Mouse (Mus musculus) fibroblast of lung, adult 2 months (primary cell): ENCODE measurements around the gene Fsip1.
"Not testable (repeated sequence)": the region's sequence is repeated elsewhere in the genome, so short reads cannot be mapped to it uniquely, and the experiment has no call there.

ENCODE experiments used
- DNase-seq: peaks from one replicate; pipeline ENCODE4 v3.0.0-alpha.2; 2011; ENCODE audit warnings: low read depth

Gene Fsip1

DNA sequence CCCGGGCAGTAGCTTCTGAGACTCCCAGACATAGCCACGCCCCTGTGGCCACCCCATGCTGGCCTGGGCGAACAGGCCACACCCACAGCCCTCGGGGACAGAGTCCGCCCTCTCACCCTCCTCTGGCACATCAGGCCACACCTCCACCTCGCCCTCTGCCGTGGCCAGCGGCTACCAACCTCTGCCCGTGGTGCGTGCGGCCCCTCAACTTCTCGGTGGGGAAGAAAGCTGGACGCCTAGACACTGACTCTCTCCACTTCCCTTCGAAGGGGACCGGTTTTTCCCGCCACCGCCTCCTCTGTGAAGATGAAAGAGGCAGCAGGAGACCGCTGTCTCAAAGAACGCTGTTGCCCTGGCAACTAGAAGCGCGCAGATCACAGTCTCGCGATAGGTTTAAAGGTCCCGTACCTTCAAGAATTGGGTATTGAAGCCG, at the start of gene Fsip1:
Gene Fsip1, minus strand, starts transcription at position 346 of the 433 bp plus-strand sequence.
- DNase-seq: peak; percentile 62

DNA sequence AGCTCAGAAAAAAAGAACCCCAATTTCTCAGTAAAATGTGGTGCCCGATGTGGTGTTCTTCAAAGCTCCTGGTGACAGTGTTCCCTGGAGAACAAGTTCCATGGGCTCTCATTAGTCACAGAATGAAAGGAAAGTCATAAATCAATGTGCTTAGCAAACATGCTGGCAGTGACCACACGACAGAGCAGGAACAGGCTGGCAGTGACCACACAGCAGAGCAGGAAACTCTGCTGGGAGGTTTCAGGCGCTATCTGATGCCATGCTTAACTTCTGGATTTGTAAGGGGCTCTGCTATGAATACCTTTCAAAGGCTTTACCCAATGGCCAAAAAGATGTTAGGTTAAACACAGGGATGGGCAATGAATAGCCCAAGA, 49.7 kb upstream of the Fsip1 start:
- no peak for DNase-seq

DNA sequence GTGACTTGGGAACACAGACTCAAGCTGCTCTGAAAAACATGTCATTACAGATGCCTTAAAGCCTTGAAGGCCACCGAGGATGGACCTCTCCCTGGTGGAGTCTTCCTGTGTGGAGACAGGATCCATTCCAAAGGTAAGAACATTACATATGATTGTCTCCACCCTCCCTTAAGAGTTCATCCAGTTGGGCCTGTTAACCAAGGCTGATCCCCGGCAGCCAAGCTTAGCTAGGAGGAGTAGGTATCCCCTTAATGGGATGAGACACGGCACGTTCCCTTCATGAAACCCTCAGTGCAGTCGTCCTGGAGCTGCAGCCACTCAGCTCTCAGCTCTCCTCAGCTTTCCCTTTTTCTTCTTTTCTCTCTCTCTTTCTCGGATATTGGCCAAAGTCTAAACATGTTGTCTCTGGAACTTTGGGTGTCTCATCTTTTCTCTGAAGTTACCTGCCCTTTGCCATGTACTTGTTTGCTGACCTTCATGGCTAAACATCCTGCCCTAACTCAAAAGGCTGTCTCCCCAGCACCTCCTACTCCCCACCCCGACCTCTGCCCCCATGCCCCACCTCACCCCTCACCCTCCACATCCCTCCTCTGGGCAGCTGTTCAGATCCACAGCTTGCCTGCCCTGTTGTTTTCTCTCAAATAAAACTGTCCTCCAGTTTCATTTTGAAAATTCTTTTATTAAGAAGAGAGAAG, 49.2 kb upstream of the Fsip1 start:
- DNase-seq: no peak

DNA sequence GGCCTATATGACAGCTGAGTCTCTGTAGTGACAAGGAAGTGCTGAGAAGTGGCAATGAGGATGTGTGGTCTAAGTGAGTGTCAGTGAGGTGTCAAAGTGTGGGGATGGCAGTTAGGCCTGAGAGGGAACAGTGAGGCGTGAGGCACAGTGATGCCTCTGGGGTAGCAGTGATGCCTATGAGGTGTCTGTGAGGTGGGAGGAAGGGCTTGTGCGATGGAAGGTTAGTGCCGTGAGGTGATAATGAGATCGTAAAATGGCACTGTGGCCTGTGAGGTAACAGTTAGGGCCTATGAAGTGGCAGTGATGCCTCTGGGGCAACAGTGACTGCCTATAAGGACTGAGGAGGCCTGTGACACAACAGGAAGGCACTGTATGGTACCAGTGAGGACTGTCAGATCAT, 46.7 kb upstream of the Fsip1 start:
- DNase-seq: no peak

DNA sequence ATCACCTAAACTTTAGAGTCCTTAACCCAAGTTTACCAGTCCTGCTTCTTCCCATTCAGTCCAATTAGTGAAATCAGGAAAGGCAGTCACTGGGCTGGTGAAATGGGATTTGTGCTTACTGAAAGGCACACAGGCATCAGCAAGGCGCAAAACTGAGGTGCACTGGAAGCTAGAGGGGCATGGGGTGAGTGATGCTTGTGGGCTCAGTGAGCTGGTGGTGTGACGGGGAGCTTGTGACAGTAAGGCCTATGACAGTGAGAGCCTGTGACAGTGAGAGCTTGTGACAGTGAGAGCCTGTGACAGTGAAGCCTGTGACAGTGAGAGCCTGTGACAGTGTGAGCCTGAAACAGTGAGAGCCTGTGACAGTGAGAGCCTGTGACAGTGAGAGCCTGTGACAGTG, 44.9 kb upstream of the Fsip1 start:
- no peak for DNase-seq

DNA sequence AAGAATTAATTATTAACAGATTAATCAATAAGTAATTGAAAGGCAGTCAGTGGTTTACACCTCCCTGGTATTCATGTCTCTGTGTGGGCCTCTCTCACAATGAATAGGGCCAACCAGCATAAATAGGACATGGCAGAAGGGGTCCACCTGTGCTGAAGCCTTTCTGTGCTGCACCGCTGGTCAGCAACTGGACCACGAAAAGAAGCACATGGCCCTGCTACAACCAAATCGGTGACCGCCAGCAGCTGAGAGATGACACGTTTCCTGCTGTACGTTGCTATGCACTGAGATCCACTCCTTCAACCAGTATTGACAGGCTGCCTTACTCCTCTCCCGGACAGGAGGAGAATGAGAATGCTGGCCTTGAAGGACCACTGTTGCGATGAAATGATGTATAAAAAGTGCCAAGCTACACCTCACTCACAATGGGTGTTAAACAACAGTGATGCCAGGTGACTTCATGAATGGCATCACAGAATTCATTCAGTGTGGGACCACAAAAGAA, 44.3 kb upstream of the Fsip1 start:
- DNase-seq: no peak

DNA sequence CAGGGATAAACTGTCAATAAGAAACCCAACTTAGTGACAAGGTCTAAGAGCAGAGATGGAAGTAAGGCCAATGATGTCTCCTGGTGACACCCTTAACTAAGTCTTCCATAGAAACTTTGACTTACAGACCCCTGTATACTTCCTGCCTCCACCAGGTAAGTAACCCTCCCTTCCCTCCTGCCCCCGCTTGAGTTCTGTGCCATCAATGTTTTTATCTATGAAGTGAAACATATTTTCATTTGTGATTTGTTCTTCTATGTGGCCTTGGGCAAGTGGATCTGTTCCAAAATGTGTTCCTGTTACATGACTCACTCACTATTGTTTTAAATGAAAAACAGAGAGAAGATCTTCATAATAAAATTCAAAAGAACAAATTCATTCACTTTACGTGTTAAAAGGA, 43.2 kb upstream of the Fsip1 start:
- DNase-seq: no peak

DNA sequence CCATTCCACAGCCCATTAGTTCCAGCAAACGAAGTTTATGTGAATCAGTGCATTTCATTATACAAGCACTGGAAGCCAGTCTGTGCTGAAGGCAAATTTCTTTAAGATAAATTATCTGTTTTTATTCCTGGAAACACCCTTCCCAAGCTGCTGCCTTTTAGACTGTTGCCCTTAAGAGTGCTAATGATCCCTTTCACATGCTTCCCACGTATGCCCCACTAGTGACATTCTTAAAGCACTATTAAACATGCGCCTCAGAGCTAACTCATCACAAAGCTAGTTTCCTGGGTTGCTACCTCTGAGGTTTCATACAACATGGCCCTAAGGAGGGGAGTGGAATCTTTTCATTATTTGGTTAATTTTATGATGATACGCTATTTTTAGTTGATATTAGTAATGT, 41.8 kb upstream of the Fsip1 start:
- DNase-seq: no peak

DNA sequence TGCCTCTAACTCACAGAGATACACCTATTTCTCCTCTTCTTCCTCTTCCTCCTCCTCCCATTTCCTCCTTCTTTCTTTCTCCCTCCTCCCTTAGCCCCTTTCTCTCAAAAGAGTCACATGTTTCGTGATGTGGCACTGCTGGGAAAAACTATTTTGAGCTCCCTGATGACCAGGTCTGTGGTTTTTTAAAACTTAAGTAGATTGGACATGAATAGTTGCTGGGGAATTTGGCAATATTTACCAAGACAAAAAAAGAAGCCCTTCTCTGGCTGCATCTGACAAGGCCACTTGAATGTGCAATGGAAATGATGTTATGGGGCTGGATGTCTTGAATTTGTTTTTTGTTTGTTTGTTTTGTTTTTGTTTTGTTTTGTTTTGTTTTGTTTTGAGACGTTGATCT, 41.2 kb upstream of the Fsip1 start:
- DNase-seq: peak; percentile 71

DNA sequence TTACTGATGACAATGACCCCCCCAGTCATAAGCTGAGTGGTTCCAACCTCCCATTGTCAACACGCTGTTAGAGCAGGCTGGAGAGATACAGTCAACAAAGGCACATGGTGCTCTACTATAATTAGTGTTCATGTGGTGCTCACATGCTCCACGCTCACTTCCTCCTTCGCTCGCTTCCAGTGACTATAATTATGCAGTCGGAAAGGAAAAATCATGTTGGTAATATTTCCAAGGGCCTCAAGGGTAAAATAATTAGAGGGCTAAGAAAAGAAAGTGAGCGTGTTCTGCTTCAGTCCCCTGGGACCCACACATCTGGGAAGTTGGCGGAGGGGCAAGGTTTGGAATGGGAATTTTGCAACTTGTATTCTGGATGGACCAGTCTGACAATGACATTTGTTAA, 38.7 kb upstream of the Fsip1 start:
- DNase-seq: no peak

DNA sequence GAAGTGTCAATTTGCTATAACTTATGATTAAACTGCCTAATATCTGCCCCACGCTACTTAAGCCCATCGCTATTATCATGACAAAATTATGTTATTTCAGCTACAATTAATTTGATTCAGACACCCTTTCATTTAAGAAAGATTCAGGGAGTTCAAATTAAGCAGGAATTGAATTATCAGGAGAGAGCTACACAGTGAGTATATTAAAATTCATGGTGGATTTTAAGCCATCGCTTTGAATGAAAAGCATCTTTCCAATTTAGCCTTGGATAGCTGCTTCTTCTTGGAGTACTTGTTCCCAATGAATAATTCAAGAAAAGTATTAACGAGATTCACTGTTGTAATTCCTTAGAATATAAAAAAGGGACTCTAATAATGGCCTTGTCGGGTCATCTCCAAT, 36.8 kb upstream of the Fsip1 start:
- no peak for DNase-seq

DNA sequence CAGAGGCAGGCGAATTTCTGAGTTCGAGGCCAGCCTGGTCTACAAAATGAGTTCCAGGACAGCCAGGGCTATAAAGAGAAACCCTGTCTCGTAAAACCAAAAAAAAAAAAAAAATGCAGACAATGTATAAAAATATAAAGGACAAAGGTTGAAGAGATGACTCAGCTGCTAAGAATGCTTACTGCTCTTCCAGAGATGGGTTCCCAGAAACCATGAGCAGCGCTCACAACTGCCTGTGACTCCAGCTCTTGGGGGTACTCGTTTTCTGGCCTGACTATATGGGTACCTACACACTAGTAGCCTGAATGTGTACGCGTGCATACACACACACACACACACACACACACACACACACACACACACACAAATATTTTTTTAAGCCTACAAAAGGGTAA, 32.3 kb upstream of the Fsip1 start:
- not testable (repeated sequence) for DNase-seq

DNA sequence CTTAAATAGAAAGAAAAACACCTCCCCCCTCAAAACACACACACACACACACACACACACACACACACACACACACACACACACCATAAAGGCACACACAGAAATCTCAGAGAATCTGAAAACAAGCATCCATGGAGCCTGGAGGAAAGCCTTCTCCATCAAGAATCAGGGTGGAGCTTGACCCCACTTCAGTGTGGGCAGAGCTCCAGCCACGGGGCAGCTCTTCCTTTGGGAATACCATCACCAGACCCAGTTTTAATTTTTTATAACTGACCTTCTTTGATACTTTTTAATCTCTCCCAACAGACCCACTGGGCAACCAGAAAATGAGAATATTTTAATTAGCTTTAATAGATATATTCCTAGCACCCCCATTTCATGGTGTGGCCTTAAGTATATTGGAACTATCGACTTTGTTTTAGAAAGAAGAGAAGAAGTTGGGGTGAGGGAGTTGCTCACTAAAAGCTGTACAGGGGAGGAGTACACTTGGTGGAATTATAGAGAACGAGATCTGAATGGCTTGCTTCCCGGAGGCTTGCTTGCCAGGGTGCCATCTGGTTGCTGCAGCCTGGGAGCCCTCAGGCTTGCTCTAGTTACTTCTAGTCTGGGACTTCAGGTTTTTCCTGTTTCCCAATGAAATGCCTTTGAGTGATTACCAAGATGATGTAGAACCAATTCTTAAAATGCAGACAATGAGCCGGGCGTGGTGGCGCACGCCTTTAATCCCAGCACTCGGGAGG, 31.7 kb upstream of the Fsip1 start:
- no peak for DNase-seq

DNA sequence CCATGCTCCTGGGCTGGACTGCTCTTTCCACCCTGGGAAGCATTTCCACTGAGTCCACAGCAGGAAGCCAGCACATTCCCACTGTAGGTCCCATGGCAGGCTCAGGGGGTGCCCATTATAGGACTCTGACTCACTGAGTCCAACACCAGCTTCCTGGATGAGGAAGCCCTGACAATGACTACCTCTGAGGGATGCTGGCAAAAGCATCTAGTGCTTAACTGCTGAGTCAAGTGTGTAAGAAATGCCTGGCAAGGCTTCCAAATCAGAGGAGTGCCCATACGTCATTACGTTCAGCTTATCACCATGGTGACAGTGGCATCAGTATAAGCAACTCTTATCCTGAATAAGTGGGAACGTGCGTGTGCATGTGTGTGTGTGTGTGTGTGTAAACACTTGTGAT, 30.9 kb upstream of the Fsip1 start:
- DNase-seq: peak; percentile 67

DNA sequence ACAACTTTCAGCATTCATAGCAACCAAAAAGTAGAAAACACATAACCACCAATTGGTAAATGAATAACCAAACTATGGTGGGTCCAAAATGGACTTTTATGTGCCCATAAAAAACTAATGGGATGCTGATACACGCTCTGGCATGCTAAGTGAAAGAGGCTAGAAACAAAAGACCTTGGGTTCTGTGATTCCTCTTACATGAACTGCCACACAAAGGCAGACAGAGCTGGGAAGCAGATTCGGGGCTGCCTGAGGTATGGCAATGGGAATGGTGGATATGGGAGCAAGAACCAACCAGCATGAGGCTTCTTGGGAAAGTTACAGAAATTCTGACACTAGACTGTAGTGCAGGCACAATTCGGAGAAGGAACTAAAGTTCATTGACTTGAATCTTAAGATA, 25.7 kb upstream of the Fsip1 start:
- no peak for DNase-seq

DNA sequence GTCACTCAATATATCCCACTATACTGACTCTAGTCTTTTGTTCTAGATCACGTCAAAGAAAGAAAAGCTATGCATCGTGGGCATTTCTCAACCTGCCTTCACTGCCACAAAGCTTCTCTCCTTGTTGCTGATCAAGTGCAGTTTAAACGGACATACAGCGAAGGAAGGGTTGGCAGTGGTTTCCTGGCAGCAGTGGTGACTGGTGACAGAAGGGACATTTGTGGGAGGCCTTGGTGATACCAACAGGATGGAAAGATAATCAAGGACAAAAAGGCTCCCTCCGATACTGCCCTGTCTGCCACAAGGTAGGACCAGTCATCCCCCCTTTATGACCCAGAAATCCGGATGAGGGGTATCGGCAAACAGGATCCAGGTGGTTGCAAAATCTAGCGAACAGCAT, 21.5 kb upstream of the Fsip1 start:
- no peak for DNase-seq

DNA sequence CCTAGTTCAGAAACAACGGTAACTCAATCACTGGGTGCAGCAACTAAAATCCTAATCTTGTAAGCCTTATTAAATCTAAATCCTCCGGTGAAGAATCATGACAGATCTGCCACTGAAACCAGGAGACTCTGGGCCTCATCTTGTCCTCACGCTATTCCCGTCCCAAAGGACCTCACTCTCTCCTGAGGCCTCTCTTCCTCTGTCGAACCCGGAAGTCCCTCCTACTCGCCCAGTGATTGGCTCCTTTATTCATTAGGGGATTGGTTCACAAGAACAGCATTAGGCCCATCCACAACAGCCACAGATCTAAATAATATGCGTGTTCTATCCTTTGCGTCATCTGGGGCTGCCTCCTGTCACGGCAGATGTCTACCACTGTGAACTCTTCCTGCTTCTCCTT, 14.8 kb upstream of the Fsip1 start:
- DNase-seq: no peak

DNA sequence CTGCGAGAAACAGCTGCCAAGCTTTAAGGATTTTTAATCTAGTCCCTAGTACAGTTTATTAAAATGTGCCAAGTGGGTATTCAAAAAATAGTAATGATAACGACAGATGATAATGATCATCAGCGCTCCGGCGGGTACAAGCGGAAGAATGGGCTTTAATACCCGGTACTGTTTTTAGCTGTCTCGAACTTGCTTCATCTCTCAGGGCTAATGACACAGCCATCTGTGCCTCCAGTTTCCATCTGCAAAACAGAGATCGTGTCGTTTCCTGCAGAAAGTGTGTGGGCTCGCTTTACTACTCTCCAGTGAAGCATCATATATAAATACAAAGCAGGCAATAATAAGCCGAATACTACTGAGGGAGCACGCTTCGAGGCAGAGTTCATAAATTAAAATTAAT, 13.4 kb upstream of the Fsip1 start:
- DNase-seq: no peak

DNA sequence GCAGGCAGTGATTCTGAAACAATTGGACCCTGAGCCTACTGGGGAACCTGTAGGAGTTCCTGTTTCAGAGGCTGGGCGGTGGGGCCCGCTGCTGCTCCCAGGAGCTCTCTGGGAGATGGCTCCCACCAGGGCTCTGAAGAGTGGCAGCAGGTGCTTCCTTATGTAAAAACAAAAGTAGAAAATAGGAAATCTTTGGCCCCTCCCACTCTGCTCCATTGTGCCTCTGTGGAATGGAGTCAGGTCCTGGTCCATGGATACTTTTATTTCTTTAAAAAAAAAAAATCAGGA, 7.1 kb upstream of the Fsip1 start:
- DNase-seq: no peak

DNA sequence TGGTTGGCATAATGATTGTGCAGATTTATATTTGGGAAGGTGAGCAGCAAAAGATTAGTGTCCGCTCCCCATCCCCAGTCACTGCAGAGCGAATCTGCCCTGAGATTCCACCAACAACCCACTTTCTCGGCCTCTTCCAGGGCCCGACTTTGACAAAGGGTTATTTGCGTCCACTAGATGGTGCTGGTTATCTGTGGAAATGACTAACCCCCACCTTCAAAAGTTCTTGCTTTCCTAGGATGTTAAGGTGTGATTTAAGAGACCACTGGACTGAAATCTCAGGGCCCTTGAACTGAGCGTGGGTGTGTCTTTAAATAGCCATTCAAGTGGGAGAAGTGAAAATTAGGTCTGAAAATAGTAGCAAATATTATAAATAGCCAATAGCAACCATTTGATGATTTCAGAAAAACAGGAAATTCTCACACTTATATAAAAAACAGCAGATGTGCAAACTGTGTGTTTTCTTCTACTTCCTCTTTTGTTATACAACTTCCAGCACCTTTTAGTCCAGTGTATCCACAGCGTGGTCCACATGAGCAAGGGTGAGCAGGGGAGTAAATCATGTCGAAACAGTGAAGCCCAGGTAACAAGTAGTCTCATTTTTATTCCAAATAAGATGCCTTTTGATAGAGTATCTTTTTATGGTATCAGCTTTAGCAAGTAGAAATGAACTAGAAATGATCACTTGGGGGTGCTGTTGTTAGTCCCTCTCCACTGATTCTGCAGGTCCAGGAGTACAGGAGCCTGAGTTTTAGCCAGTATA, 6.6 kb upstream of the Fsip1 start:
- peak; percentile 27 for DNase-seq

DNA sequence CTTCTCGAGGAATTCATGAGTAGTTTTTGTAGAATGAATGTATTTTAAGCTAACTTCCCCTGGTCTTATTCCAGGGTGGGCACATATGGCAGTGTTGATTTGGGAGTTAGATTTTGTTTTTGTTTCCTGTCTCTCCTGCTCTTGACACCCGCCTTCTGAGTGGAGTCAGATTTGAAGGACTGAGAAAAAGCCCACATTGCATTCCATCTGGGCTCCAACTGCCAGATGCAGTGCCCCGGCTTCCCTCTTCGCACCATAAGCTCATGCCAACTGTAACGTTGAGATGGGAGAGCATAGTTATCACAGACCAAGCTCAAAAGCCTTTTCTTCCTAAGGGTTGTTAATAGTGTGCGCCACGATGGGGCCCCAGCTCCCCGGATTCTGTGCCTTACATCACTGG, 5.9 kb upstream of the Fsip1 start:
- DNase-seq: no peak

DNA sequence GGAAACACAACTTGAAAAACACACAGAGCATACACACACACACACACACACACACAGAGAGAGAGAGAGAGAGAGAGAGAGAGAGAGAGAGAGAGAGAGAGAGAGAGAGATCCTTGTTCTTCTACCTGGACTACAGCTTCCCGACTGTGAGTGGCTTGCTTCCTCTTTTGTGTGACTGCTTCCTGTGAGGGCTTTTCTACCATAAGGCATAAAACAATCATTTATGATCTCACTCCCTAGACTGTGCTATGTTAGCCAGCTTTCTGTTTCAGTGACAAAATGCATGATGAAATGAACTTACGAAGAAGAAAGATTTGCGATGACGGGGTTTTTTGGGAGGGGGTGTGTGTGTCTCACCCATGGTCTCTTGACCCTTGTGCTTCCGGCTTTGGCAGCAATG, 3.0 kb upstream of the Fsip1 start:
- DNase-seq: no peak

DNA sequence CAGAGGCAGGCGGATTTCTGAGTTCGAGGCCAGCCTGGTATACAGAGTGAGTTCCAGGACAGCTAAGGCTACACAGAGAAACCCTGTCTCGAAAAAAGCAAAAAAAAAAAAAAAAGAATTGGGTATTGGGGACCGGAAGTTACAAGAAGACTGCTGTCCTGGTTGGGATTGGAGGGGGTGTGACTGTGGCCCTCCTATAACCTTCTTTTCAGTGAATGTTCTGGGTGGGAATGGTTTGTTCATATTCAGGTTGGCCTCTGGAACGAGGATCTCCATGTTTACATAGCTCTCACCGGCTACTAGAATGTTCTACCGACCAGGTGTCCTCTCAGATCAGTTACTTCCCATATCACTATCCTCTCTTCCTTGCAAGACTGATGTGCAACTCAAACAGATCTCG, 328 bp upstream of the Fsip1 start:
- no peak for DNase-seq
